Mouse (Mus musculus) C2C12 (cell line): ENCODE data around the gene Dnm2. TPM values are rescaled to one million over a fixed set of nuclear protein-coding genes. Genes with fewer than 3 reads are reported as not detected.

Source experiments
- H3K27me3 ChIP-seq: one replicate; pipeline ENCODE4 v1.6.1; 2011; ENCODE audit not compliant: control insufficient read depth, insufficient read depth, insufficient read length
- H3K36me3 ChIP-seq: one replicate; pipeline ENCODE4 v1.6.1; 2011; ENCODE audit not compliant: control insufficient read depth, insufficient read depth
- H3K4me3 ChIP-seq: one replicate; pipeline ENCODE4 v1.5.1; 2011; ENCODE audit warnings: mild to moderate bottlenecking, control low read depth; ENCODE audit not compliant: poor library complexity, insufficient read depth, severe bottlenecking
- H3K79me2 ChIP-seq: one replicate; pipeline ENCODE4 v1.6.1; 2011; ENCODE audit not compliant: control insufficient read depth, insufficient read depth
- H3K79me3 ChIP-seq: one replicate; pipeline ENCODE4 v1.6.1; 2011; ENCODE audit warnings: low read depth, control low read depth
- H3ac ChIP-seq: one replicate; pipeline ENCODE3; 2011; ENCODE audit warnings: low read depth; ENCODE audit not compliant: control insufficient read depth, insufficient read length
- CEBPB ChIP-seq: IDR thresholded peaks from one replicate; pipeline ENCODE4 v1.6.1; 2011; ENCODE audit warnings: low read depth, mild to moderate bottlenecking, control low read depth, moderate library complexity
- CTCF ChIP-seq: IDR thresholded peaks from one replicate; pipeline ENCODE4 v1.5.1; 2011; ENCODE audit not compliant: control insufficient read depth, insufficient read depth, insufficient read length
- FOSL1 ChIP-seq: IDR thresholded peaks from one replicate; pipeline ENCODE4 v1.8.0; 2011; ENCODE audit warnings: mild to moderate bottlenecking, low read length; ENCODE audit not compliant: poor library complexity, insufficient read depth, severe bottlenecking
- MAX ChIP-seq: IDR thresholded peaks from one replicate; pipeline ENCODE4 v1.6.1; 2011; ENCODE audit warnings: mild to moderate bottlenecking, control low read depth
- MYOD1 ChIP-seq: IDR thresholded peaks from one replicate; pipeline ENCODE4 v1.6.1; 2011; ENCODE audit warnings: low read depth; ENCODE audit not compliant: control insufficient read depth, insufficient read length
- MYOG ChIP-seq: IDR thresholded peaks from one replicate; pipeline ENCODE4 v1.6.1; 2011; ENCODE audit not compliant: control insufficient read depth, insufficient read length; ENCODE audit errors: extremely low read depth
- USF1 ChIP-seq: IDR thresholded peaks from one replicate; pipeline ENCODE4 v1.6.1; 2011; ENCODE audit warnings: low read depth, mild to moderate bottlenecking, control low read depth, moderate library complexity
- polyA plus RNA-seq: library from polyadenylated mRNA; unstranded; fragments of >200 nt; fragmentation: generic; extraction: Trizol; gene quantifications from one replicate; pipeline ENCODE4 v1.2.1, GENCODE M21; 2012; ENCODE audit warnings: missing spikeins

Gene Dnm2
- polyA plus RNA-seq, 1 experiment: 64.4 TPM

GRCm38 (mm10) chr9:21494726-21495125, 70.0 kb downstream of the Dnm2 start:
- Histone ChIP-seq H3K79me3 (no peaks in the 10 kb centered on the region), H3K27me3 (no peaks in the 10 kb centered on the region), H3K36me3 (peaks cover 19% of the 10 kb centered on the region), H3K4me3 (no peak overlapping the region), H3K79me2 (peaks cover 23% of the 10 kb centered on the region), H3ac (peak overlapping the region; percentile 16)
- TF ChIP-seq FOSL1 (no peak), MAX (peak; percentile 64)

GRCm38 (mm10) chr9:21496308-21497049, 71.8 kb downstream of the Dnm2 start:
- Histone ChIP-seq H3K4me3 (peak overlapping the region; percentile 23), H3ac (peak overlapping the region; percentile 13), H3K79me2 (peaks cover 23% of the 10 kb centered on the region), H3K36me3 (peaks cover 13% of the 10 kb centered on the region), H3K79me3 (no peaks in the 10 kb centered on the region), H3K27me3 (no peaks in the 10 kb centered on the region)
- TF ChIP-seq MYOG: no peak
- TF ChIP-seq USF1: peak; percentile 60
- TF ChIP-seq CTCF: no peak
- peak; percentile 32 for TF ChIP-seq MAX
- no peak for TF ChIP-seq CEBPB
- TF ChIP-seq FOSL1: no peak

GRCm38 (mm10) chr9:21497050-21497542, 72.4 kb downstream of the Dnm2 start:
- Histone ChIP-seq H3K36me3 (peaks cover 8% of the 10 kb centered on the region), H3K4me3 (no peak overlapping the region)

GRCm38 (mm10) chr9:21497664-21498063, 73.0 kb downstream of the Dnm2 start:
- Histone ChIP-seq H3K27me3 (no peaks in the 10 kb centered on the region), H3K79me3 (no peaks in the 10 kb centered on the region), H3K36me3 (peaks cover 8% of the 10 kb centered on the region), H3K79me2 (peaks cover 23% of the 10 kb centered on the region), H3K4me3 (no peak overlapping the region), H3ac (peak overlapping the region; percentile 10)
- no peak for TF ChIP-seq MAX
- TF ChIP-seq CTCF: no peak
- TF ChIP-seq MYOG: no peak
- no peak for TF ChIP-seq CEBPB
- no peak for TF ChIP-seq USF1
- no peak for TF ChIP-seq FOSL1
- no peak for TF ChIP-seq MYOD1

More at GRCm38 (mm10) chr9:21497050-21497542, 72.4 kb downstream of the Dnm2 start:
- TF ChIP-seq CEBPB (no peak), MYOG (no peak), MYOD1 (no peak), CTCF (no peak)
- Histone ChIP-seq H3K27me3 (no peaks in the 10 kb centered on the region), H3K79me2 (peaks cover 23% of the 10 kb centered on the region), H3K79me3 (no peaks in the 10 kb centered on the region), H3ac (peak overlapping the region; percentile 27)

- peaks cover 17% of the 10 kb centered on the region for H3K79me2 ChIP-seq
- H3ac ChIP-seq: no peak overlapping the region
- no peaks in the 10 kb centered on the region for H3K79me3 ChIP-seq
- TF ChIP-seq FOSL1 (no peak), MYOD1 (no peak), CEBPB (no peak), USF1 (no peak), CTCF (no peak), MAX (no peak), MYOG (no peak)
- no peaks in the 10 kb centered on the region for H3K27me3 ChIP-seq
- peaks cover 8% of the 10 kb centered on the region for H3K36me3 ChIP-seq
- no peak overlapping the region for H3K4me3 ChIP-seq
Measured at GRCm38 (mm10) chr9:21498284-21498902, 73.7 kb downstream of the Dnm2 start.
